Mouse (Mus musculus) right cerebral cortex, postnatal 25 days (tissue): Measurements from ENCODE around the gene Emilin3.

Experiments used
- DNase-seq: peaks from one replicate; pipeline ENCODE4 v3.0.0; 2022

Gene Emilin3

DNA sequence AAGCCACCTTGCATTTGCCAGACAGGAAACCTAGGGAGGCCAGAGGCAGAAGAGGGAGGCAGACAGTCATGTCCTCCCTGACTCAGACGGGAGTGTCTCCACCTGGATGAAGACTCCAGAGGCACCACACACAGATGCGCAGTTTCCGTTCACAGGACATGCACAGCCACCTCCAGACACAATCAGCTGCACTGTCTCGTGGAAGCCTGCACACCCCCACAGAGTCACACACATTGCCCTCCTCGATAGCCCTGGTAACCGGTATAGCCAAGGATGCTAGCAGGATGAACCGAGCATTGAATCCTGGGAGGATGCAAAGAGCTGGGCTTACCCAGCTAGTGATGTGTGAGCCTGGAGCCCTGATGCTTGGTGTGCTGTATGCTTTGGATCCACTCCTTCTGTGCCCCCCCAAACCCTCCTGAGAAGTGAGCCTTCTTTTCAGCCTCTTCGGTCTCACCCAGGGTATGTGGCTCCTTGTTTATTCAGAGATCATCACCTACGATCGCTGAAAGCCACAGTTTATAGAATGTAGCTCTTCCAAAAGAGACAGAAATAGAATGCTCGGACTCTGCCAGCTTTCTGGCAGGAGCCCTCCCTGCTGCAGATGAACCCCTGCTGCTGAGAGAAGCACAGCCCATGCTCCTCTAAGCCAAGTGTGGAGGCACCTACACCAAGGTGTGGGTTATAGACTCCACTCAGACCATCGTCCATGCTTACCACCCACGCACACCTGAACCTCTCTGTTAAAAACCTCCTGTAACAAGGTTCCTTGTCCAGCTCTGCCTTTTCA lies 3.9 kb upstream of the Emilin3 start:
- DNase-seq = no peak

GRCm38 (mm10) chr2:160914656-160915055 lies 2.5 kb upstream of the Emilin3 start:
- DNase-seq = no peak

GRCm38 (mm10) chr2:160911558-160912201 lies 448 bp downstream of the Emilin3 start:
- DNase-seq = no peak

- no peak for DNase-seq
These were observed 1.5 kb downstream of the Emilin3 start for GRCm38 (mm10) chr2:160910633-160911032.

GRCm38 (mm10) chr2:160908607-160909006 lies 3.5 kb downstream of the Emilin3 start:
- no peak for DNase-seq

DNA sequence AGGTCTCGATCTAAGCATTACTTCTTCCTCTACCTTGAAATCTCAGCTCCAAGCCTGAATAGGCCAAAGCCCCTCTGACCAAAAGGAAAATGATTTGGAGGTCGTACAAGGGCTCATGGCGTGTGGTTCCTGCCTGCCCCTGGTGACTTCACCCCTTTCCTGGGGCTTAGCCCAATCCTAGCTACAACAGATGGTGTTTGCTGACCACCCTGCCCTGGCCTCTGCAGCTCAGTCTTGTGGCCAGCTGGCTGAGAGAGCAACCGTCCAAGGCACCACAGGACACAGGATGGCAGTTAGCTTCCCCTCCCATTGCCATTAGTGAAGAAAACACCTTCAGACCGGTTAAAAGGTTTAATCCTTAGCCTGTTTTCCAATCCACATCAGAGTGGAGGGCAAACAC lies 6.0 kb downstream of the Emilin3 start:
- DNase-seq = no peak

DNA sequence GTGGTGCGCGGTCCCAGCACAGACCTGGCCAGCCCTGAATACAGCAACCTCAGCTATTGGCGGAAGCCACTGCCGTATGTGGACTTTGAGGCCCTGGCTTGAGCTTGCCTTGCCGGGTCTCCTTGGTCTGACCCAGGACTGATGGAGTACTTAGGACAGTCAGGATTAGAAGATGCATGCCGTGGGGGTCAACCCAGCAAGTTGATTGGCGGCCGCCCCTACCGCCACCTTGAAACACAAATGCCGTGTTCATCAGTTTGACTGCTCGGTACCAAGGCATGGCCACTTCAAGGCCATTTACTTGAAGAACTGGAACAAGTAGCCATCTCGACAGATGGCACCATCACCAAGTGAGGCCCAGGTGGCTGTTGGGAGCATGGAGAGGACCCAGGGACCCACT lies 6.8 kb downstream of the Emilin3 start:
- no peak for DNase-seq

GRCm38 (mm10) chr2:160901656-160902412 lies 10.3 kb downstream of the Emilin3 start:
- DNase-seq = no peak

GRCm38 (mm10) chr2:160891697-160892096 lies 20.4 kb downstream of the Emilin3 start:
- DNase-seq = no peak

GRCm38 (mm10) chr2:160891045-160891444 lies 21.1 kb downstream of the Emilin3 start:
- DNase-seq = no peak

DNA sequence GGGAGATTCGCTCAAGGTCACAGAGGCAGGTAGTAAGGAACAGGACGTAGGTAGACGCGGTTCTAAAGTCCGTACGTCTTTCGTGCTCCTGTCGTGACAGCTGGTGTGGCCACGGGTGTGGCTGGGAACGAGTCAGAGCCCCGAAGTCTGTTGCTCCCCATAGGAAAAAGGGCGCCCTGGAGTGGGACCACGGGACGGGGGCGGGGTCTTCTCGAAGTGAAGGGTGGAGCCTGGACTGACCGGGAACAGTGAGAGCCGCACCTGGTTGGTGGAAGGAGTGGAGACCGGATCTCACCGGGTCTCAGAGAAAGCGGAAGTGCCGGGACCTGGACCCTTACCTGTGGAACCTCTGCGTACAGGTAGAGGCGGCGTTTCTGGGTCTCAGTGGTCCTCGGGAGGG lies 24.3 kb downstream of the Emilin3 start:
- DNase-seq = no peak

DNA sequence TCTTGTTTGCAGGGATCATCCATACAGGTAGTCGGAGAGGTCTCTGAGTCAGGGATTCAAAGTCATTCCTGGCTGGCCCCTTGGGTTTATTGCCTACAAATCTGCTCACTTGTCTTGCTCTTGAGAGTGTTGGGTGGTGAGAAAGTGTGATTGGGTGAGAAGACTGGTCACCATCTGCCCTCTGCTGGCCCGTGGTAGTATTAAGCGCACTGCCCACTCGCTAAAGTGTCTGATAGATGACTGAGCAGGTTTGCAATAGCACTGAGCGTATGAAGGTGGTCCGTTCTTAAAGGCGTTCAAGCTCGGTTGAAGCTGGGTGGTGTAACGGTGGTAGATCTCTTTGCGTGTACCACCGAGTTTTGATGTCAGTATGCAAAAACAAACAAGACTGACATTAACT lies 24.8 kb downstream of the Emilin3 start:
- peak; percentile 73 for DNase-seq

GRCm38 (mm10) chr2:160886221-160886620 lies 25.9 kb downstream of the Emilin3 start:
- DNase-seq = no peak

DNA sequence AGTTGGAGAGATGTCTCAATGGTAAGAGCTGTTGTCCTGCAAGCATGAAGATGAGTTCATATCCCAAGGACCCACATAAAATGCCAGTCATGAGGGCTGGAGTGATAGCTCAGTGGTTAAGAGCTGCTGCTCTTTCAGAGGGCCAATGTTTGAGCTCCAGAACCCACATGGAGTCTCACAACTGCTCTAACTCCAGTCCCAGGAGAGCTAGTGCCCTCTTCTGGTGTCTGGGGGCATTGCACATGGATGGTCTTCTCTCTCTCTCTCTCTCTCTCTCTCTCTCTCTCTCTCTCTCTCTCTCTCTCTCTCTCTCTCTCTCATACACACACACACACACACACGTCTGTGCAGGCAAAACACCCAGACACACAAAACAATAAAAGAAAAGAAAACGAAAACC lies 27.3 kb downstream of the Emilin3 start:
- DNase-seq = no peak

- DNase-seq = no peak
These were observed 28.2 kb downstream of the Emilin3 start for GRCm38 (mm10) chr2:160883912-160884311.

- DNase-seq = no peak
These were observed 29.7 kb downstream of the Emilin3 start for GRCm38 (mm10) chr2:160882436-160882835.

DNA sequence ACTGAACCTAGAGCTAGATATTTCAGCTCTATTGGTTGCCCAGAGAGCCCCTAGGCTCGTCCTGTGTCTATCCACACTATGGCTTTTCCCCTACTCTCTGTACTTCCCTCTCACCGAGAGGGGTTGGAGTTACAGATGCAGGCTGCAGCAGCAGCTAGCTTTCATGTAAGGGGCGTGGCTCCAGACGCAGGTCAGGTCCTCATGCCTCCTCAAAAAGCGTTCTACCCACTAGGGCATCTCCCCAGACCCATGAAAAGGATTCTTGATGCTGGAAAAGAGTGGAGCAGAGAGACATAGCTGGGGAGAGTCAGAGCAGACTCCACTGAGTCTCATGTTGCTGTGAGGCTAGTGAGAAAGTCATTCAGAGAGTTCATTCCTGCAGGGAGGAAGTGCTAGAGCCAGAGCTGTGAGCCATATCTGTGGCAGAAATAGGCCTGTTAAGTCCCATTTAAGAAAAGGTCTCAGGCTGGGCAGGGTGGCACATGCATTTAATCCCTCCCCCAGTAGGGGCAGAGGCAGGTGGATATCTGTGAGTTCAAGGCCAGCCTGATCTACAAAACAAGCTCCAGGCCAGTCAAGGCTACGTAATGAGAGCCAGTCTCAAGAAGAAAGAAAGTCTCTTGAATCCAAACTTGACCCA lies 30.5 kb downstream of the Emilin3 start:
- DNase-seq = no peak

GRCm38 (mm10) chr2:160880453-160881195 lies 31.5 kb downstream of the Emilin3 start, which contains the start of gene Lpin3:
TSS of gene Lpin3 (plus strand) at chr2:160880670.
- peak; percentile 37 for DNase-seq

GRCm38 (mm10) chr2:160876115-160876514 lies 36.0 kb downstream of the Emilin3 start:
- no peak for DNase-seq

DNA sequence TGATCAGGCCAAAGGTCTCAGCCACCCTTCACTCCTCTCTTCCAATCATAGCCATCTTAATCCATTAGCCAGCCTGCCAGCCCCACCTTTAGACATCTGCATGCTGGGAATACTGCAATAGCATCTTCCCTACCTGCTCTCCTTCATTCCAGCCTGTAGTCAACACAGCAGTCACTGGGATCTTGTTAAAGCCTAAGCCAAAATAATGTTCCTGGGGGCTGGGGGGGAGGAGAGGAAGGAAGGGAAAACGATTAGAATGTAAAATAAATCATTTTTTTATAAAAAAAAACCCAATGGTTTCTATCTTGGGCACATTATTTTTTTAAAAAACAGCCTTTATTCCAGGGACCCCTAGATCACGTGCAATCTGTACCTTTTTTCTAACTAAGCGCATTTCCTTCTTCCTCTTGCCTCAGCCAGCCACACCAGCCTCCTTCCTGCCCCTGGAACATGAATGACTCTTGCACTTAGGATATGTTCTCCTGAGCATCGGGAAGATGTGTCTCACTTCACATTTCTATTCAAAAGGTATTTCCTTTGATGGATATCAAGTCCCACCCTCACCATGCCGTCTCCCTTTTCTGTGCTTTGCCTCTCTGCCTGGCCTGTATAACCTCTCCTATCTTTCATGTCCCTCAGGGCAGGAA lies 37.8 kb downstream of the Emilin3 start:
- no peak for DNase-seq

DNA sequence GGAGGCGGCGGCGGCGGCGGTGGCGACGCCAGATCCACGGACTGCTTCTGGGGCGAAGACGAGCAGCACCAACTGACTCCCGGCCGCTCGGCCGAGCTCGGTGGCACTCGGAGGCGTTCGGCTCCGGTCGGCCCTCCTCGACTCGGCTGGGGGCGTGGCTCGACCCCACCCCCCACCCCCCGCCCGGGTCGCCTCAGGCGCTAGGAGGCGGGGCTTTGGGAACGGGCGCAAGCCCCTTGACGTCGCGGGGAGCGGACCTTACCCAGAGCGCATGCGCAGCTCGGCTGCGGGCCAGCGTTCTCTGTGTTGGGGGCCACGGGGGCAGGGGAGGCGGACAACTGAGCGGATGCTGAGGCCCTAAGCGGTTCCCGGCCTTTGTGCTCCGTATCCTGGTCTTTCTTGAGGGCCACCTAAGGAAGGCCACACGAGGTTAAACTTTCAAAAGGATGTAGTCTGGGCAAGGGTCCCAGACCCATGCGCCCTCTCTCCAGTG lies 39.2 kb downstream of the Emilin3 start, which contains the start of gene Zhx3:
TSS of gene Zhx3 (minus strand) at position 109 of the 493 bp plus-strand sequence.
- DNase-seq = peak; percentile 89

DNA sequence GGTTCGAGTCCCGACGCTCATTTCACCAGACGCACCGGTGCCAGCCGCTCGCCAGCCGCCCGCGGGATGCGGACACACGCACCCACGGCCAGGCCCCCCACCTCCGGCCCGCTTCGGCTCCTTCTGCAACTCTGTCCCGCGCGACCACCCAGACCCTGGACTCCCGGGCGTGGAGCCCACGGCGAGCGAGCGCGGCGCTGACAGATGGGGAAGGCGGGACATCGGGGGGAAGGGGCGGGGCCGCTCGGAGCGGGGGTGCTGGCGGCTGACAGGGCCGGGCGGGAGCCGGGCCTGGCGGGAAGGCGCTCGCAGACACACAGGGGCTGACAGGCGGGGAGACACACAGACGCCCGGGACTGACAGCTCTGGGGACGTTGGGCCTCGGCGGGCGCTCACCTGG lies 39.7 kb downstream of the Emilin3 start:
- DNase-seq = peak; percentile 75
